Mouse (Mus musculus) cerebellum, adult 2 months (tissue): ENCODE measurements around the gene Dusp23.

Source experiments
- CTCF ChIP-seq: fragments of 200-500 bp; IDR thresholded peaks from 2 replicates; pipeline ENCODE4 v1.5.1; 2011; ENCODE audit warnings: low read depth, mild to moderate bottlenecking, control low read depth, low read length, moderate library complexity, borderline replicate concordance; ENCODE audit not compliant: insufficient read depth
- POLR2A ChIP-seq: fragments of 200-500 bp; IDR thresholded peaks from 2 replicates; pipeline ENCODE4 v1.6.1; 2011; ENCODE audit warnings: low read length, control low read depth, borderline replicate concordance; ENCODE audit not compliant: insufficient read depth

DNA sequence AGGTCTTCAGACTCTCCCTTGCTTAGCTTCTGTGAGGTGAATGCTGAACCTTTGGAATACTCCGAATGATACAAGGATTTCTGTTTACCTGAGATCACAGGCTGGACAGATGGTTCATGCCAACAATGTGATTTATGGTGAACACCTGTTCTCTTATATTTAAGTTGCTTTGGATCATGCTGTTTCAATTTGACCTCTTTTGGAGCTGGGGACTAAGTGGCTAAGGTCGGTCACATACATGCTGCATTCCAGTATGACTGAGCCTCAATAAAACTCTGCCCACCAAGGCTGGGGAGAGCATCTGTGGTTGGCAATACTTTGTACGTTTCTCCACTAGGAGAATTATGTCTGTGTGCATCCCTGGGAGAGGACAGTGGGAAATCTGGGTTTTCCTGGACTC, 8.7 kb downstream of the Dusp23 start:
- TF ChIP-seq CTCF (no peak), POLR2A (no peak)
